Mouse (Mus musculus) layer of hippocampus, postnatal 36 days (tissue): ENCODE measurements at regions not wholly inside any gene's neighbourhood (a gene's known extent, or its start where the extent isn't known, plus 50 kb on each side); places are given as distances from the start of the nearest gene placed in this dataset.
"Not testable (repeated sequence)": the region's sequence is repeated elsewhere in the genome, so short reads cannot be mapped to it uniquely, and the experiment has no call there.

ENCODE experiments used
- DNase-seq, 2 experiments: peaks; one replicate each; pipeline ENCODE4 v3.0.0; 2022

GRCm38 (mm10) chr10:49985038-49985437, 196.5 kb upstream of the Grik2 start:
- peak; percentile 27 to 54 for DNase-seq

- DNase-seq, result no peak
Measured at GRCm38 (mm10) chr10:49952434-49952833, 163.9 kb upstream of the Grik2 start.

DNA sequence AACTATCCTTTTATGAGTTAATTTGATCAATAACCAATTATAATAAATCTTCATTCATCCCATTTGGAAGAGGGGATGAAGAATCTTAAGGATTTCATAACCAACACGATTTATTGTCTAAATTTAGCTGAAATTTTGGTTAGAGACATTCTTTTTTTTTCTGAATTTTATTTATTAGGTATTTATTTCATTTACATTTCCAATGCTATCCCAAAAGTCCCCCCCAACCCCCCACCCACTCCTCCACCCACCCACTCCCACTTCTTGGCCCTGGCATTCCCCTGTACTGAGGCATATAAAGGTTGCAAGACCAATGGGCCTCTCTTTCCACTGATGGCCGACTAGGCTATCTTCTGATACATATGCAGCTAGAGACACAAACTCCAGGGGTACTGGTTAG, 148.7 kb upstream of the Grik2 start:
- not testable (repeated sequence) for DNase-seq

GRCm38 (mm10) chr10:49909206-49909605, 120.6 kb upstream of the Grik2 start:
- DNase-seq, result not testable (repeated sequence)

DNA sequence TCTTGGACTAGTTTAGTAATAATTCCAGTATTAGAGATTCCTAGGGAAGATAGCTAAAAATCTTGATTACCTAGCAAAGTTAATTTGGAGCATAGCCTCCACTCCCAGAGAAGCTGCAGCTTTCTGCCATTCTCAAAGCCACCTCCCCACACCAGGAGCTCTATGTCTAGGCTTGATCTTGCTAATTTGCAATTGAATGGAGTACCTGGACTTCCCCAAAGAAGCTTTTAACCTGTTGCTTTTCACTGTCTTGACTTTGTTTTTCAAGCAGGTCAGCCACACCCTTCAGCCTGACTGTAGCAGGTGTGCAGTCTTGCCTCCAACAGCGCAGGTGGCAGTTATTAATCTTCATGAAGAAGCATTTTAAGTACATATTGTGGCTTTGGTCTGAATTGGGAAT, 119.6 kb upstream of the Grik2 start:
- DNase-seq, result not testable (repeated sequence)

DNA sequence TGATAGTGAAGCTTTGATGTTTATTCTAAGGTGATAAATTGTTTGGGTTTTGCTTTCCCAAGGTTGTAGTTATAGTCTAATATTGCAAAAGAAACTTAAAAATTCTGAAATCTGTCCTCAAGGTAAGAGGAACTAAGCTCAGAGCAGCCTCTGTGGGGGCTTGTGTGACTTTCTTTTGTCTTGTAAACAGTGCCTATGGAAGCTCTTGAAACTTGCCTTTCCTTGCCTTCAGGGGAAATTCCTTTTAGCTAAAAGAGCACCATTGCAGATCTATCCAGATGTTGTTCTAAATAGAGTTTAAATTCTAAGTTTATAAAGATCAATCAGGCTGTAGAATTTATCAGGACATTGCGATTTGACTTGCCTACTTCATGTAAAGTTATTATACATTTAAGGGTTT, 116.1 kb upstream of the Grik2 start:
- DNase-seq, result not testable (repeated sequence)

GRCm38 (mm10) chr10:49895436-49895835, 106.9 kb upstream of the Grik2 start:
- no peak for DNase-seq

GRCm38 (mm10) chr10:49884106-49884505, 95.5 kb upstream of the Grik2 start:
- no peak for DNase-seq

DNA sequence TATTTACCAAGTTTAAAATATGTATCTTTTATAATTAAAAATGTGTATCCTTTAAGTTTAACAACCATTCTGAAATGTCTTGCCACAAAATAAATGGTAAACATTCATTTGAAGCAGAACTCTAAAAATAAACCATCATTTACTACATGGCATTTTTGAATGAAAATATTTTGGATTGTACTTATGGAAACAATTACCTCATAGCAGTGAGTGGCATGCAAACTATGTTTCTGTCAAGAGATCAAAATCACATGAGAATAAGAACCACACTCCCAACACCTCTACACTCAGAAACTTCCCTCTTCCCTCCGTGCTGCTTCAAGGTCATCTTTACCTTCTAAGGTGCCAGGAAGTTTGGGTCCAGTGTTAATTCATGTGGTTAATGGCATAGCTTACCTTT, 94.9 kb upstream of the Grik2 start:
- no peak for DNase-seq

DNA sequence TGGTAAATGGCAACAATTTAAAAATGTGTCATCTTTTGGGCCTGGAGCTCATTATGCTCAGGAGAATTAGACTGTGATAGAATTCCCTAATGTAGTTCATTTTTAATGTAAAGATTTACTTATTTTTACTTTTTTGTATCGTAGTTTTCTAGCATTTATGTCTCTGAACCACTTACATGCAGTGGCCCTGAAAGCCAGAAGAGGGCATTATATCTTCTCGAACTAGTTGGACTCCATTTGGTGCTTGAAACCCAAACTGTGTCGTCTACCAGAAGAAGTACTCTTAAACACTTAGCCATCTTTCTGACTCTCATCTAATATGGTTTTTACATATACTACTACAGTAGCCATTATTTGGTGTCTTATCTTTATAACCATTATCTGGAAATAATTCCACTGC, 75.2 kb upstream of the Grik2 start:
- DNase-seq, result no peak

GRCm38 (mm10) chr10:49847686-49848085, 59.1 kb upstream of the Grik2 start:
- no peak for DNase-seq

GRCm38 (mm10) chr10:49844308-49844707, 55.7 kb upstream of the Grik2 start:
- no peak for DNase-seq
